Mouse (Mus musculus): ENCODE results near the gene Capn6. TPM values are rescaled to one million over a fixed set of nuclear protein-coding genes. Genes with fewer than 3 reads are reported as not detected.
A peak's percentile ranks its signal among the peaks of the same experiment; 100 is the strongest.

Gene Capn6
- polyA plus RNA-seq (2012; rRNA removed) (475 and 478 TPM in 2 replicates), polyA plus RNA-seq (2014; fragmentation: Nextera tagmentation; extraction: Ambion mirVana) (404 and 425 TPM in 2 replicates)

GRCm38 (mm10) chrX:143827212-143827611, at the start of gene Capn6:
Gene Capn6 (minus strand): TSS chrX:143827414.
- peak; percentile 86 for DNase-seq (ENCODE audit: low spot score)
- ATAC-seq (ENCODE audit: low FRiP score, low read depth), result peak; percentile 90
- Histone ChIP-seq H3K27ac (replicated peaks; ENCODE audit: low read depth, low read length) (peak within 1 kb of the TSS; percentile 75), H3K9me3 (ENCODE audit: control insufficient read depth, low read length) (no peaks in the 10 kb centered on the region), H3K4me1 (ENCODE audit: control insufficient read depth, insufficient read depth, low read length) (peaks cover 3% of the 10 kb centered on the region; the same call in 1 of the 2 replicates), H3K4me3 (replicated peaks; ENCODE audit: low read length) (peak within 1 kb of the TSS; percentile 48), H3K36me3 (ENCODE audit: control insufficient read depth, insufficient read depth, low read length) (no peaks in the 10 kb centered on the region), H3K9ac (ENCODE audit: low read depth, low read length, severe bottlenecking) (peak within 1 kb of the TSS; percentile 66), H3K27me3 (ENCODE audit: control insufficient read depth, insufficient read depth, low read length) (no peaks in the 10 kb centered on the region), H3K4me2 (replicated peaks; ENCODE audit: low read depth, low read length, severe bottlenecking) (peak within 1 kb of the TSS; percentile 47)
- TF ChIP-seq POLR2A (IDR thresholded peaks at IDR 0.05; ENCODE audit: borderline replicate concordance, extremely low read depth, insufficient read depth, insufficient read length), result no peak
- WGBS, result 25% methylated on average over 4 of the region's 4 CpGs

GRCm38 (mm10) chrX:143867129-143867664, 40.0 kb upstream of the Capn6 start:
- TF ChIP-seq POLR2A (IDR thresholded peaks at IDR 0.05; ENCODE audit: borderline replicate concordance, extremely low read depth, insufficient read depth, insufficient read length), result no peak
- Histone ChIP-seq H3K4me1 (ENCODE audit: control insufficient read depth, insufficient read depth, low read length) (no peaks in the 10 kb centered on the region), H3K27me3 (ENCODE audit: control insufficient read depth, insufficient read depth, low read length) (no peaks in the 10 kb centered on the region), H3K36me3 (ENCODE audit: control insufficient read depth, insufficient read depth, low read length) (no peaks in the 10 kb centered on the region), H3K27ac (replicated peaks; ENCODE audit: low read depth, low read length) (no peak overlapping the region), H3K9me3 (ENCODE audit: control insufficient read depth, low read length) (no peaks in the 10 kb centered on the region), H3K4me3 (replicated peaks; ENCODE audit: low read length) (no peak overlapping the region), H3K4me2 (replicated peaks; ENCODE audit: low read depth, low read length, severe bottlenecking) (no peak overlapping the region), H3K9ac (ENCODE audit: low read depth, low read length, severe bottlenecking) (no peak overlapping the region)
- peak; percentile 59 for DNase-seq (ENCODE audit: low spot score)
- WGBS, result 63% methylated on average over 5 of the region's 5 CpGs
- ATAC-seq (ENCODE audit: low FRiP score, low read depth), result peak; percentile 67

DNA sequence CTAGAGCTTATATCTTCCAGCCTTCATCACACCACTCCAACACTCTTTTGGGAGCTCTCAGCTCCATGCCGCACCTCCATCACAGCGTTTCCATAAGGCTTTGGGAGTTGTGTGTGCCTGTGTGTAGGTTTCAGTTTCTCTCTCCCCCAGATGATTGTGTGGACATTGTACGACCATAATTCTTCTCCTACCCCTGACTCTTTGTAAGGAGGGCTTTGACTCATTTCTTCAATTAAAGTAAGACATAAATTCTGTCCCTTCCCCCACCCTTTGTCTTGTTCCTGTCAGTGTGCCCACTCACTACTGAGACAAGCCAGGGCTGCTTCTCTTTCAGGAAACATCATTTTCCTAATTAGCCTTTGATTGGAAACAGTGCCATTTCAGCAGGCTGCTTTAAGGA, 24.1 kb upstream of the Capn6 start:
- WGBS, result 36% methylated on average over 3 of the region's 3 CpGs
- Histone ChIP-seq H3K4me2 (replicated peaks; ENCODE audit: low read depth, low read length, severe bottlenecking) (no peak overlapping the region), H3K9ac (ENCODE audit: low read depth, low read length, severe bottlenecking) (no peak overlapping the region), H3K4me1 (ENCODE audit: control insufficient read depth, insufficient read depth, low read length) (no peaks in the 10 kb centered on the region), H3K27ac (replicated peaks; ENCODE audit: low read depth, low read length) (no peak overlapping the region), H3K27me3 (ENCODE audit: control insufficient read depth, insufficient read depth, low read length) (no peaks in the 10 kb centered on the region), H3K4me3 (replicated peaks; ENCODE audit: low read length) (no peak overlapping the region), H3K9me3 (ENCODE audit: control insufficient read depth, low read length) (no peaks in the 10 kb centered on the region), H3K36me3 (ENCODE audit: control insufficient read depth, insufficient read depth, low read length) (no peaks in the 10 kb centered on the region)
- ATAC-seq (ENCODE audit: low FRiP score, low read depth) (no peak), DNase-seq (ENCODE audit: low spot score) (no peak)
- TF ChIP-seq POLR2A (IDR thresholded peaks at IDR 0.05; ENCODE audit: borderline replicate concordance, extremely low read depth, insufficient read depth, insufficient read length), result no peak

GRCm38 (mm10) chrX:143849969-143850368, 22.8 kb upstream of the Capn6 start:
- H3K4me3 ChIP-seq (replicated peaks; ENCODE audit: low read length), result no peak overlapping the region
- H3K9ac ChIP-seq (ENCODE audit: low read depth, low read length, severe bottlenecking), result no peak overlapping the region
- no peaks in the 10 kb centered on the region for H3K27me3 ChIP-seq (ENCODE audit: control insufficient read depth, insufficient read depth, low read length)
- no peaks in the 10 kb centered on the region for H3K4me1 ChIP-seq (ENCODE audit: control insufficient read depth, insufficient read depth, low read length)
- no peak for TF ChIP-seq POLR2A (IDR thresholded peaks at IDR 0.05; ENCODE audit: borderline replicate concordance, extremely low read depth, insufficient read depth, insufficient read length)
- 69% methylated on average over 3 of the region's 3 CpGs for WGBS
- DNase-seq (ENCODE audit: low spot score) (no peak), ATAC-seq (ENCODE audit: low FRiP score, low read depth) (no peak)
- H3K36me3 ChIP-seq (ENCODE audit: control insufficient read depth, insufficient read depth, low read length), result no peaks in the 10 kb centered on the region
- H3K9me3 ChIP-seq (ENCODE audit: control insufficient read depth, low read length), result no peaks in the 10 kb centered on the region
- H3K27ac ChIP-seq (replicated peaks; ENCODE audit: low read depth, low read length), result no peak overlapping the region
- H3K4me2 ChIP-seq (replicated peaks; ENCODE audit: low read depth, low read length, severe bottlenecking), result no peak overlapping the region

DNA sequence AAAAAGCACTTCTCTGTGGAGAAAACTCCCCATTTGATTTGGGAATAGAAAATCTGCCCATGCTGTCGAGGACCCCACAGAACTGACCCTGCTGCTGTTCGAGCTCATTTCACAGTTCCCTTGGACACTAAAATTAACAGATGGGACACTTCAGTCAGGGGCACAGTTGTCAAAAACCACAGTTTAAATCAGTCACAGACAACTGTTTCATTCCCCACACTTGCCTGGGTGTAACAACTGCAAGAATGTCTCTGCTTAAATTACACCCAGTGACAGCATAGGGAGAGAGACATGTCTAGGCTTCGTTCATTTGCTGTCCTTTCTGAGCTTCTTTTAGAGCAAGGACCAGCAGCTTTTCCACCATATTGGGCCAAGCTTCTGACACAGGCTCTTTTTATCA, 19.4 kb upstream of the Capn6 start:
- WGBS, result 65% methylated on average over 3 of the region's 3 CpGs
- no peaks in the 10 kb centered on the region for H3K27me3 ChIP-seq (ENCODE audit: control insufficient read depth, insufficient read depth, low read length)
- no peak for TF ChIP-seq POLR2A (IDR thresholded peaks at IDR 0.05; ENCODE audit: borderline replicate concordance, extremely low read depth, insufficient read depth, insufficient read length)
- H3K9ac ChIP-seq (ENCODE audit: low read depth, low read length, severe bottlenecking), result no peak overlapping the region
- H3K4me3 ChIP-seq (replicated peaks; ENCODE audit: low read length), result no peak overlapping the region
- H3K36me3 ChIP-seq (ENCODE audit: control insufficient read depth, insufficient read depth, low read length), result no peaks in the 10 kb centered on the region
- ATAC-seq (ENCODE audit: low FRiP score, low read depth), result peak; percentile 74; the same call in 1 of the 2 replicates
- H3K4me2 ChIP-seq (replicated peaks; ENCODE audit: low read depth, low read length, severe bottlenecking), result no peak overlapping the region
- H3K4me1 ChIP-seq (ENCODE audit: control insufficient read depth, insufficient read depth, low read length), result no peaks in the 10 kb centered on the region
- no peak overlapping the region for H3K27ac ChIP-seq (replicated peaks; ENCODE audit: low read depth, low read length)
- DNase-seq (ENCODE audit: low spot score), result no peak
- no peaks in the 10 kb centered on the region for H3K9me3 ChIP-seq (ENCODE audit: control insufficient read depth, low read length)

All from limb, embryonic 14.5 days (tissue).